Mouse (Mus musculus): ENCODE measurements around the gene Ube2l3. TPM values are rescaled to one million over a fixed set of nuclear protein-coding genes. Genes with fewer than 3 reads are reported as not detected.
"Not testable (repeated sequence)": the region's sequence is repeated elsewhere in the genome, so short reads cannot be mapped to it uniquely, and the experiment has no call there.

Gene Ube2l3
- polyA plus RNA-seq, 1 experiment from 2014 or later, result 360 TPM

DNA sequence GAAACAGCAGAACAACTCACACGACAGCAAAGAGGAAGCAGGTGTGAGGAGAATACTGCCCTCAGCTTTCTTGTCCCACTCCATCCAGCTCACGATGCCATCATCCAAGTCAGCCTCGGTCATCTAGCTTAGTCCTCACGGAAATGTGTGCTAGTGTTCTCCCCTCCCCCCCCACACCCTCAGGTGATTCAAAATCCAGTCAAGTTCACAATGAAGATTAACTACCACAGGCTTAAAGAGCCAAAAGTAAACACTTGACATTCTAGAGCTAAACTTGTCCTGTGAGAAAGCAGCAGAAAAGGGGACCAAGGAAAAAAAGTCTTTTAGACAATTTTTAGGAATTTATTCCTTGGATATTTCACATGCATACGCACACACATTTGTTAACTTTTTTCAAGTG, 34.4 kb downstream of the Ube2l3 start:
- H3K9ac ChIP-seq, result no peak overlapping the region
- H3K9me3 ChIP-seq (replicated peaks), result no peaks in the 10 kb centered on the region
- no peaks in the 10 kb centered on the region for H3K4me1 ChIP-seq
- ATAC-seq (replicated peaks; ENCODE audit: low FRiP score), result no peak
- H3K27ac ChIP-seq, result no peak overlapping the region
- H3K27me3 ChIP-seq, result no peaks in the 10 kb centered on the region
- WGBS, result 91% methylated on average over 5 of the region's 5 CpGs
- no peak overlapping the region for H3K4me2 ChIP-seq
- peaks cover 84% of the 10 kb centered on the region for H3K36me3 ChIP-seq
- no peak overlapping the region for H3K4me3 ChIP-seq (replicated peaks)

DNA sequence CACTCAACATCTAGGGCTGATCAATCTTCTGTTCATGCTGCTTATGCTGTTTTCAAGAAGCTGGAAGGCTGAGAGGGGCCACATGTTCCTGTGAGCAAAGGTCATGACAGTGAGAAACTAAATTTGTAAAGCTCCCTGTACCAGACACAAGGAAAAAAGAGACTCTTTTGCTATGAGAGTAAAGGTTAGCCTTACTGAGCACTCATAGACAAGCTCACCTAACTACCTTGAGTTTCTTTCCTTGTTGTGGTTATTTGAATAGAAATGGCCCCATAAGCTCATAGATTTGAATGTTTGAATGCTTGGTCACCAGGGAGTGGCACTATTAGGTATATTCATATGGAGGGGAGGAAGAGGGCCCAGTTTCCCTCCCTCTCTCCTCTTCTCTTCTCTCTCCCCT, 35.3 kb downstream of the Ube2l3 start:
- Histone ChIP-seq H3K36me3 (peaks cover 83% of the 10 kb centered on the region), H3K9me3 (replicated peaks) (no peaks in the 10 kb centered on the region), H3K27ac (no peak overlapping the region), H3K4me2 (no peak overlapping the region), H3K4me3 (replicated peaks) (no peak overlapping the region), H3K9ac (no peak overlapping the region), H3K4me1 (no peaks in the 10 kb centered on the region), H3K27me3 (no peaks in the 10 kb centered on the region)
- no peak for ATAC-seq (replicated peaks; ENCODE audit: low FRiP score)

DNA sequence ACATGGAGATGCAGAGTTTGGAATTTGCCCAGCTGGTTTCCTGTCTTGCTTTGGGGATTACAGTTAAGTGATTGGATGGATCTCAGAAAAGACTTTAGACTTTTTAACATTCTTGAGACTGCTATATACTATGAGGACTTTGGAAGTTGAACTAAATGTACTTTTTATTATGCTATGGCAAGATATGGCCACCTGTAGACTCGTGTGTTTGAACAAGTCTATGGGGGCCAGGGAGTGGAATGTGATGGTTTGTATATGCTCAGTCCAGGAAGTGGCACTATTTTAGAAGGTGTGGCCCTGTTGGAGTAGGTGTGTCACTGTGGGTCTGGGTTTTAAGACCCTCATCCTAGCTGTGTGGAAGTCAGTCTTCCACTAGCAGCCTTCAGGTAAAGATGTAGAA, 37.0 kb downstream of the Ube2l3 start:
- not testable (repeated sequence) for H3K27ac ChIP-seq

DNA sequence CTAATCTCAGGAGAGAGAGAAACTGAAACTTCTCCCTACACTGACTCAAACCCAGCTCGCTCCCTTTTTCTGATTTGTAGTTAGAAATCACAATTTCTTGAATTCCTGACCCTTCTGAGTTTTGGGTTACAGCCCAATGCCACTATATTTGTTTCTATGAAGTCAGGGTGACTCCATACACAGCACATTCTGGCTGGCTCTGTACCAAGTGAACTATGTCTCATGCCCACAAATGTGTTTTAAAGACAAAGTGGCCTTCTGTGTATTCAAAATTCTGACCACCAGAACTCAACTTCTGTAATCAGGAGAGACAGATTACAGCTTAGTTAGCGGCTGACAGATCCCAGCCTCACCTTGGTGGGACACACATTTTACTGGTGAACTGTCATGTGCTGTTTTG, 48.1 kb downstream of the Ube2l3 start:
- Histone ChIP-seq H3K27me3 (no peaks in the 10 kb centered on the region), H3K9me3 (replicated peaks) (no peaks in the 10 kb centered on the region), H3K27ac (no peak overlapping the region), H3K4me2 (no peak overlapping the region), H3K36me3 (peaks cover 80% of the 10 kb centered on the region), H3K9ac (no peak overlapping the region), H3K4me3 (replicated peaks) (no peak overlapping the region), H3K4me1 (no peaks in the 10 kb centered on the region)
- 95% methylated on average over 2 of the region's 2 CpGs for WGBS
- ATAC-seq (replicated peaks; ENCODE audit: low FRiP score), result no peak

More for the DNA sequence above, 37.0 kb downstream of the Ube2l3 start:
- WGBS, result 98% methylated on average over 1 of the region's 1 CpGs
- H3K27me3 ChIP-seq; H3K4me2 ChIP-seq; H3K4me3 ChIP-seq (replicated peaks); H3K9me3 ChIP-seq (replicated peaks); H3K9ac ChIP-seq; H3K4me1 ChIP-seq; ATAC-seq (replicated peaks; ENCODE audit: low FRiP score): not testable (repeated sequence)
- H3K36me3 ChIP-seq, result peaks cover 70% of the 10 kb centered on the region

DNA sequence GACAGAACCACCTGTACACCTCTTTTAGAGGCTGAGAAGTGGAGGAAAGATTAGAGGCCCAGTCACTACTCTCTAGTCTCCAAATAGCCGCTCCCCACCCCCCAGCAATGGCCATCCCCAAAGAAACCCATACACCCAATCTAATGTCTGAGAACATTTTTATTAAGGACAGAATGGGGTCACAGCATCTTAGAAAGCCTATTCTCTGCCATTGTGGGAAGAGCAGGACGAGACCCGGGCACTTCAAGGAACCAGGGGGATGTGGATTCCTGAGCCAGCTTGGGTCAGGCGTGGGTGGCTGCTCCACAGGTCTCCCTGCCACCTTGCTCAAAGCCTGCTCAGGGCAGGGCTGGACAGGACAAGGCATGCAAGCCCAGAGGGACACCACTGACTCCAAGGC, 50.6 kb downstream of the Ube2l3 start:
- 94% methylated on average over 4 of the region's 4 CpGs for WGBS
- no peak for ATAC-seq (replicated peaks; ENCODE audit: low FRiP score)

DNA sequence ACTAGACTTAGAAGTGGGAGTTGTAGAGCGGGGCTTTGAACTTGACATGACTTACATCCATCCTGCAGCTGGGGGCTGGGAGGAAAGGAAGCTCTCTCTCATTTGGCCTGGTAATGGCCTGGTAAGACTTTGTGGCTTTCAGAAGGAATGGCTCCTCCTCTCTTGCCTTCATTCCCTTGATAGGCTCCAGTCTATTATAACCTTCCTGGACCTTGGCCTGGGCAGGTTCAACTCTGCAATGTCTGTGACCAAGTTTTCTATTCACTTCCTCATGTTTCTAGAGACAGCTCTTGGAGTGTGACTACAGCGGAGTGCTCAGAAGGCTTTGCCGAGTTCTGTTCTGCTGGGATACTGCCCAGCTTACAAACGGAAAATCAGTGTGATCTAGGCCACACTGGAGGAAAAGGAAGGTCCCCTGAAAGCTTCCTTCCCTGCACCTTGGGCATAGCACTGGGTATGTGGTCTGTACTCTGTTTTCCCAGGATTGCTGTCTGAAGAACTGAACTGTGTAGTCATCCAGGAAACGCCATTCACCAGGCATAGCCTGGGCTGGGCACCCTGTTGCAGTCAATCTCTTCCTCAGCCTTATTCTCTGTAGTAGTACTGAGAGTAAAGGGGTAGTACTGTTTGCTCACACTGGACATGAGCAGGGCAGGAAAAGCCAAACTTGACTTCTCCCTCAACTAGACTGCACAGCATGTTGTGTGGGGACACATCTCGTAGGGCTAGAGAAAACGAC, 51.8 kb downstream of the Ube2l3 start:
- ATAC-seq (replicated peaks; ENCODE audit: low FRiP score), result no peak
- peaks cover 16% of the 10 kb centered on the region for H3K4me1 ChIP-seq
- H3K4me2 ChIP-seq, result no peak overlapping the region
- peaks cover 47% of the 10 kb centered on the region for H3K36me3 ChIP-seq
- H3K27me3 ChIP-seq, result peaks cover 3% of the 10 kb centered on the region
- no peak overlapping the region for H3K9ac ChIP-seq
- 83% methylated on average over 7 of the region's 7 CpGs for WGBS
- no peak overlapping the region for H3K4me3 ChIP-seq (replicated peaks)
- no peak overlapping the region for H3K27ac ChIP-seq
- H3K9me3 ChIP-seq (replicated peaks), result no peaks in the 10 kb centered on the region

More for the DNA sequence above, 50.6 kb downstream of the Ube2l3 start:
- no peaks in the 10 kb centered on the region for H3K9me3 ChIP-seq (replicated peaks)
- H3K27me3 ChIP-seq, result peaks cover 3% of the 10 kb centered on the region
- H3K4me1 ChIP-seq, result peaks cover 15% of the 10 kb centered on the region
- H3K9ac ChIP-seq, result no peak overlapping the region
- no peak overlapping the region for H3K4me3 ChIP-seq (replicated peaks)
- H3K36me3 ChIP-seq, result peaks cover 56% of the 10 kb centered on the region
- no peak overlapping the region for H3K4me2 ChIP-seq
- no peak overlapping the region for H3K27ac ChIP-seq

DNA sequence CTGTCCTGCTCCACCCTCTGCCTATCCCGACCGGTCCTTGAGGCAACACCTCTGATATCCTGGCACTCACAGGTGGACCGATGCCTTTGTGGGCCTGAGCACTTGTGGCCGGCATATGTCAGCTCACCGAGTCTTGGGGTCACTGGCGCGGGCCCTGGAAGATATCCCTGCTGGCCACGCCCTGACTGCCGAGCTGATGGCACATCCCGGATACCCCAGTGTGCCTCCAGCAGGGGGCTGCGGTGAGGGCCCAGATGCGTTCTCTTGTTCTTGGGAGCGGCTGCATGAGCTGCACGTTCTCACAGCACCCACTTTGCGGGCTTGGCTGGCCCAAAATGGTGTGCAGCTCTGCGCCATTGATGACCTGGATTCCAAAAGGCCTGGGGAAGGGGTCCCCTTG, 54.4 kb downstream of the Ube2l3 start:
- Histone ChIP-seq H3K27me3 (peaks cover 3% of the 10 kb centered on the region), H3K4me2 (peak overlapping the region; percentile 100), H3K36me3 (peaks cover 24% of the 10 kb centered on the region), H3K4me1 (peaks cover 16% of the 10 kb centered on the region), H3K9ac (peak overlapping the region; percentile 53; the same call in 1 of the 2 replicates), H3K9me3 (replicated peaks) (no peaks in the 10 kb centered on the region), H3K27ac (no peak overlapping the region), H3K4me3 (replicated peaks) (peak overlapping the region; percentile 64)
- WGBS, result 6% methylated on average over 16 of the region's 16 CpGs
- ATAC-seq (replicated peaks; ENCODE audit: low FRiP score), result peak; percentile 30; the same call in 1 of the 2 replicates

DNA sequence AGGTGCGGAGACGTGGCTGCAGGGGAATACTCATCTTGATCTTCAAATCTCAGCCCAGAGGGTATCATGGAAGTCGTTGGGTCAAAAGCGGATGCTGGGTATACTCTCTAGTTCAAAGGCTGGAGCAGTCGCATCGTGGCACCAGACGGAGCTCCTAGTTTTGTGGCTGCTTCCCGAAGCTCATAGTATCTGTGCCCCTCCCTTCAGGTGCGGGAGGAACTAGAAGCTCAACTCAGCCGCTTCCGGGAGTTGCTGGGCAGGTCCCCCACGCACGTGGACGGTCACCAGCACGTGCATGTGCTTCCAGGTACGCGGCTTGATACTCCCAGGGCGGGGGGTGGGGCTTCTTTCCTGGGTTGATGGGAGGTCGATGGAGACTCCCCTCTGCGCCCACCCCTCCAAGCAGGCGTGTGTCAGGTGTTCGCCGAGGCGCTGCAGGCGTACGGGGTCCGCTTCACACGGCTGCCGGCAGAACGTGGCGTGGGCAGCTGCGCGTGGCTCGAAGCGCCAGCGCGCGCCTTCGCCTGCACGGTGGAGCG, 55.0 kb downstream of the Ube2l3 start:
- ATAC-seq (replicated peaks; ENCODE audit: low FRiP score), result peak; percentile 22
- Histone ChIP-seq H3K4me3 (replicated peaks) (peak overlapping the region; percentile 64), H3K27me3 (peaks cover 3% of the 10 kb centered on the region), H3K4me2 (peak overlapping the region; percentile 100), H3K36me3 (peaks cover 17% of the 10 kb centered on the region), H3K9ac (peak overlapping the region; percentile 53), H3K4me1 (peaks cover 16% of the 10 kb centered on the region), H3K27ac (no peak overlapping the region), H3K9me3 (replicated peaks) (no peaks in the 10 kb centered on the region)
- WGBS, result under 1% methylated on average over 38 of the region's 41 CpGs

DNA sequence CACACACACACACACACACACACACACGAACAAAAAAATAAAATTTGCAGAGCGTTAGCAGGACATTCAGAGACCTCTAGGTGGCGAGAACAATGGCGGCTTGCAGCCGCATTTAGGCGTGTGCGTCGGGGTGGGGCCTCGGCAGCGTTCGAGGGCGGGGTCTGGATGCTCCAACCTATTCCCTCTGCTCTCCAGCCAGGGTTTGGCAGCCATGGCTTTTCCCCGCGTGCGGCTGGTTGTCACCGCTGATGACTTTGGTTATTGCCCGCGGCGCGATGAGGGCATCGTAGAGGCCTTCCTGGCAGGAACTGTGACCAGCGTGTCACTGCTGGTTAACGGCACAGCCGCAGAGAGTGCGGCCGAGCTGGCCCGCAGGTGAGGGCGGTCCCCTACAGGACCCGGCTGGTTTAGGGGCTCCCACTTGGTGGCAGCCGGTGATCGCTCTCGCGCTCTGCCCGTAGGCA, 55.6 kb downstream of the Ube2l3 start, which contains the start of gene Ccdc116:
TSS of gene Ccdc116 (minus strand) at position 458 of the 464 bp plus-strand sequence.
- under 1% methylated on average over 34 of the region's 34 CpGs for WGBS
- Histone ChIP-seq H3K27me3 (peaks cover 3% of the 10 kb centered on the region), H3K36me3 (peaks cover 11% of the 10 kb centered on the region), H3K4me1 (peaks cover 16% of the 10 kb centered on the region), H3K4me3 (replicated peaks) (peak within 1 kb of the TSS; percentile 64), H3K27ac (no peak within 1 kb of the TSS), H3K9ac (peak within 1 kb of the TSS; percentile 53), H3K4me2 (peak within 1 kb of the TSS; percentile 100), H3K9me3 (replicated peaks) (no peaks in the 10 kb centered on the region)
- ATAC-seq (replicated peaks; ENCODE audit: low FRiP score), result peak; percentile 78

DNA sequence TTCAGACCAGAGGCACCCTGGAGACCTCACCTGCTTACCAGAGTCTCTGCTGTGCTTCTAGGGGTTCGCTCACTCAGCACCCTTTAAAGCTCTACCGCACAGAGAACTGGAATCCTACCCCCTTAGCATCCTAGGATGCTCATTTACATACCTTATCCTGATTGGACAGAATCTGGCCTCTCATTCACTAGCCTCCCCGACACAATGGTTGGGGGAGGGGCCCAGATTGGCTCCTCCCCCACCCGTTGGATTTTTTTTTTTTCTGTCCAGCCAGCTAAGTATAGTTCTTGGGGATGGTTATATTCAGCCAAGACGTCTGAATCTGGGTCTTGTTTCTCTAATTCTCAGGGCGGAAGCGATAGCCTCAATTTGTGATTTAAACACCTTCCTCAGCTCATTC, 58.1 kb downstream of the Ube2l3 start, which contains the start of gene Ydjc:
TSS of gene Ydjc (plus strand) at position 283 of the 400 bp plus-strand sequence.
- peaks cover 3% of the 10 kb centered on the region for H3K27me3 ChIP-seq

GRCm38 (mm10) chr16:17137355-17137754, 65.1 kb downstream of the Ube2l3 start:
- Histone ChIP-seq H3K27ac (no peak overlapping the region), H3K27me3 (no peaks in the 10 kb centered on the region), H3K9me3 (replicated peaks) (no peaks in the 10 kb centered on the region), H3K36me3 (no peaks in the 10 kb centered on the region), H3K4me1 (peaks cover 6% of the 10 kb centered on the region), H3K4me2 (no peak overlapping the region), H3K9ac (no peak overlapping the region), H3K4me3 (replicated peaks) (no peak overlapping the region)
- 84% methylated on average over 15 of the region's 15 CpGs for WGBS
- ATAC-seq (replicated peaks; ENCODE audit: low FRiP score), result no peak

More for the DNA sequence above, 58.1 kb downstream of the Ube2l3 start, which contains the start of gene Ydjc:
- Histone ChIP-seq H3K4me1 (peaks cover 16% of the 10 kb centered on the region), H3K9ac (no peak within 1 kb of the TSS), H3K27ac (no peak within 1 kb of the TSS), H3K4me3 (replicated peaks) (no peak within 1 kb of the TSS), H3K4me2 (no peak within 1 kb of the TSS), H3K36me3 (no peaks in the 10 kb centered on the region), H3K9me3 (replicated peaks) (no peaks in the 10 kb centered on the region)
- WGBS, result 25% methylated on average over 7 of the region's 7 CpGs
- ATAC-seq (replicated peaks; ENCODE audit: low FRiP score), result 0 out of 2 replicates have a peak, but pooled peaks have one; percentile 30

DNA sequence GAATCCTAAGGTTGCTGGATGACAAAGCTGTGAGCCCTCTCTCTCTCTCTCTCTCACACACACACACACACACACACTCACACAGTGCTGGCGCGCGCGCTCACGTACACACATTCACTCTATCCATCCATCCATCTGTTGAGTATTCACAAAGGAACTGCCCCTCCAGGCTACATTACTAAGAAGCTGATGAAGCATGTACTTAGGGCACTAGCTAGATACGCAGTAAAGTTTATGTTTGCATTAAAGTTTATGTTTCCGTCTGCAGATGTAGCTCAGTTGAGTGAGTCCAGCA, 69.6 kb downstream of the Ube2l3 start:
- H3K4me2 ChIP-seq, result peak overlapping the region; percentile 98
- H3K27ac ChIP-seq, result peak overlapping the region; percentile 51; the same call in 1 of the 2 replicates
- 36% methylated on average over 7 of the region's 7 CpGs for WGBS
- H3K36me3 ChIP-seq, result no peaks in the 10 kb centered on the region
- H3K4me3 ChIP-seq (replicated peaks), result peak overlapping the region; percentile 67
- H3K27me3 ChIP-seq, result no peaks in the 10 kb centered on the region
- H3K4me1 ChIP-seq, result peaks cover 20% of the 10 kb centered on the region
- ATAC-seq (replicated peaks; ENCODE audit: low FRiP score), result no peak
- H3K9me3 ChIP-seq (replicated peaks), result no peaks in the 10 kb centered on the region
- H3K9ac ChIP-seq, result peak overlapping the region; percentile 34

All from kidney, embryonic 15.5 days (tissue).